8 mouse cellular contexts compared by ENCODE assay signal in genomic region chr13:112925976-112926375, GRCm38 (mm10). TPM values are rescaled to one million over a fixed set of nuclear protein-coding genes. Genes with fewer than 3 reads are reported as not detected.
DNase-seq lines count a peak whose midpoint lies in the region; ATAC-seq lines count a peak whose summit lies in the region.

No protein-coding gene starts in this region.

- H3K4me1 ChIP-seq in kidney, embryonic 14.5 days (ENCODE audit: control insufficient read depth, insufficient read depth, low read length): peaks cover 8% of the 10 kb centered on the region
- H3K4me1 ChIP-seq in brown adipose tissue, adult 24 weeks (ENCODE audit: control insufficient read depth, insufficient read depth, insufficient read length, low read length): peaks cover 7% of the 10 kb centered on the region
- H3K4me1 ChIP-seq in hindbrain, embryonic 16.5 days (ENCODE audit: control insufficient read depth, insufficient read depth, low read depth, low read length): peaks cover 20% of the 10 kb centered on the region
- H3K4me1 ChIP-seq in midbrain, embryonic 14.5 days (ENCODE audit: control insufficient read depth, insufficient read depth, low read length): peaks cover 17% of the 10 kb centered on the region

- H3K36me3 ChIP-seq in kidney, embryonic 14.5 days (ENCODE audit: control insufficient read depth, insufficient read depth, low read length): peaks cover 12% of the 10 kb centered on the region; the same call in 1 of the 2 replicates
- no peaks in the 10 kb centered on the region for H3K36me3 ChIP-seq in hindbrain, embryonic 16.5 days (ENCODE audit: control insufficient read depth, insufficient read depth, low read length)
- peaks cover 14% of the 10 kb centered on the region for H3K36me3 ChIP-seq in midbrain, embryonic 14.5 days (ENCODE audit: control insufficient read depth, insufficient read depth, low read length)

- H3K9me3 ChIP-seq in kidney, embryonic 14.5 days (ENCODE audit: control insufficient read depth, low read length): no peaks in the 10 kb centered on the region
- no peaks in the 10 kb centered on the region for H3K9me3 ChIP-seq in hindbrain, embryonic 16.5 days (ENCODE audit: control insufficient read depth, low read length)
- no peaks in the 10 kb centered on the region for H3K9me3 ChIP-seq in midbrain, embryonic 14.5 days (ENCODE audit: control insufficient read depth, low read length)

- peak overlapping the region; percentile 79 for H3K9ac ChIP-seq in kidney, embryonic 14.5 days (ENCODE audit: low read depth, low read length)
- H3K9ac ChIP-seq in hindbrain, embryonic 16.5 days (ENCODE audit: low read depth, low read length): peak overlapping the region; percentile 35; the same call in 1 of the 2 replicates
- peak overlapping the region; percentile 76; the same call in 1 of the 2 replicates for H3K9ac ChIP-seq in midbrain, embryonic 14.5 days (replicated peaks; ENCODE audit: low read length)

- H3K27ac ChIP-seq in kidney, embryonic 14.5 days (ENCODE audit: low read depth, low read length): no peak overlapping the region
- no peak overlapping the region for H3K27ac ChIP-seq in brown adipose tissue, adult 24 weeks (replicated peaks; ENCODE audit: low read depth, low read length)
- H3K27ac ChIP-seq in hindbrain, embryonic 16.5 days (ENCODE audit: low read depth, low read length): no peak overlapping the region
- H3K27ac ChIP-seq in midbrain, embryonic 14.5 days (replicated peaks; ENCODE audit: low read depth, low read length): no peak overlapping the region

- WGBS in kidney, embryonic 14.5 days: 66% methylated on average over 4 of the region's 4 CpGs
- 79% methylated on average over 4 of the region's 4 CpGs for WGBS in hindbrain, embryonic 16.5 days
- WGBS in midbrain, embryonic 14.5 days: 79% methylated on average over 4 of the region's 4 CpGs

- H3K4me3 ChIP-seq in kidney, embryonic 14.5 days (ENCODE audit: low read length): peak overlapping the region; percentile 83
- peak overlapping the region; percentile 51 for H3K4me3 ChIP-seq in brown adipose tissue, adult 24 weeks (ENCODE audit: insufficient read depth, low read depth, low read length)
- peak overlapping the region; percentile 69 for H3K4me3 ChIP-seq in hindbrain, embryonic 16.5 days (ENCODE audit: low read length)
- peak overlapping the region; percentile 77 for H3K4me3 ChIP-seq in midbrain, embryonic 14.5 days (replicated peaks; ENCODE audit: low read depth, low read length)

- ATAC-seq in kidney, embryonic 14.5 days (ENCODE audit: low FRiP score, low TSS enrichment): no peak
- ATAC-seq in hindbrain, embryonic 16.5 days: no peak
- ATAC-seq in midbrain, embryonic 14.5 days (ENCODE audit: low FRiP score, low TSS enrichment): no peak

- H3K4me2 ChIP-seq in kidney, embryonic 14.5 days (replicated peaks; ENCODE audit: low read depth, low read length): peak overlapping the region; percentile 65
- peak overlapping the region; percentile 63 for H3K4me2 ChIP-seq in hindbrain, embryonic 16.5 days (ENCODE audit: low read length)
- H3K4me2 ChIP-seq in midbrain, embryonic 14.5 days (ENCODE audit: low read length): peak overlapping the region; percentile 65

- H3K27me3 ChIP-seq in kidney, embryonic 14.5 days (ENCODE audit: control insufficient read depth, insufficient read depth, low read length): no peaks in the 10 kb centered on the region
- no peaks in the 10 kb centered on the region for H3K27me3 ChIP-seq in hindbrain, embryonic 16.5 days (replicated peaks; ENCODE audit: control insufficient read depth, insufficient read depth, low read length)
- no peaks in the 10 kb centered on the region for H3K27me3 ChIP-seq in midbrain, embryonic 14.5 days (ENCODE audit: control insufficient read depth, insufficient read depth, low read length)

- DNase-seq in kidney, postnatal 10 days: no peak
- DNase-seq in midbrain, embryonic 14.5 days: no peak
- DNase-seq in left cerebral cortex, adult 11 months (ENCODE audit: low spot score): no peak
- DNase-seq in yolk sac, embryonic 10.5 days (ENCODE audit: low spot score): no peak
- no peak for DNase-seq in right cerebral cortex, postnatal 36 days (ENCODE audit: low spot score in 2 of 2)

RNA-seq across cellular contexts. Expression of gene Mtrex, which starts 1.2 kb away (rescaled TPM):
- 60.5 and 86.4 TPM in 2 replicates for polyA plus RNA-seq in kidney, embryonic 14.5 days (2014; fragmentation: Nextera tagmentation; extraction: Ambion mirVana)
- 20.5 and 24.0 TPM in 2 replicates for polyA plus RNA-seq in brown adipose tissue, adult 24 weeks (2012; ENCODE audit: insufficient read depth, insufficient read length, missing spikeins)
- polyA plus RNA-seq in hindbrain, embryonic 16.5 days (2015; fragmentation: Nextera tagmentation; extraction: Ambion mirVana): 49.0 and 61.1 TPM in 2 replicates
- 51.3 and 69.5 TPM in 2 replicates for polyA plus RNA-seq in midbrain, embryonic 14.5 days (2014; fragmentation: Nextera tagmentation; extraction: Ambion mirVana)

RNA-seq across cellular contexts. Expression of gene Dhx29, which starts 1.3 kb away (rescaled TPM):
- 14.7 and 24.8 TPM in 2 replicates for polyA plus RNA-seq in kidney, embryonic 14.5 days (2014; fragmentation: Nextera tagmentation; extraction: Ambion mirVana)
- polyA plus RNA-seq in brown adipose tissue, adult 24 weeks (2012; ENCODE audit: insufficient read depth, insufficient read length, missing spikeins): 7.3 and 8.1 TPM in 2 replicates
- 23.9 and 36.8 TPM in 2 replicates for polyA plus RNA-seq in hindbrain, embryonic 16.5 days (2015; fragmentation: Nextera tagmentation; extraction: Ambion mirVana)
- polyA plus RNA-seq in midbrain, embryonic 14.5 days (2014; fragmentation: Nextera tagmentation; extraction: Ambion mirVana): 29.0 and 30.9 TPM in 2 replicates
